Mouse (Mus musculus): Measurements from ENCODE around the gene Btnl1. TPM values are rescaled to one million over a fixed set of nuclear protein-coding genes. Genes with fewer than 3 reads are reported as not detected.
A peak's percentile ranks its signal among the peaks of the same experiment; 100 is the strongest.

The Btnl1 gene
- polyA plus RNA-seq, 1 experiment: not detected

DNA sequence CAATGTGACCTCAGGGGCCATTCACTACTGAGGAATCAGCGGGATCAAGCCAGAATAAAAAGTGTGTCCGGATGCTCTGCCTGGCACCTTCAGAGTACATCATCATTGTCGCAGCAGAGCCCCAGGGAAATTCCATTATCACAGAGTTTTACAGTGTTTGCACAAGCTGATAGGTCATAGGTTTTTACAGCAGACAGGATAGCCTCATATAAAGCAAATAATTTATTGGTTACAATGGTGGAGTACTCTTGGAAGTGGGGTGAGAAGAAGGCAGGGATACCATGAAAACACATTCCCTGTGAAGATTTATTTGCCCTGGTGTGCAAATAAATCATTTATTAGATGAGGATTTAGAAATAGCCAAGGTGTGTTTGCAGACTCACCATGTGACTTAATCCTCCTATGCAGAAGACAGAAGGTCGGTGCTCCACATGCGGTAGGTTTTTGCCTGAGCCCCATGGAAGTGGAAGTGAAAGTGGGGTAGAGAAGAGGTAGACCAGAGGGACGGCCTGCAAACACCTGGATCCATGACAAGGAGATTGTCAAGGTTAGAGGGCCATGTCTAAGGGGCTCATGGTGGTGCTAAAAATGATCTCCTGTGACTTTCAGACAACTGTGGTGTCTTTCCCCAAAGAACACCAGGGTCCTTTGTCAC is 3.8 kb upstream of the Btnl1 start:
- H3K27ac ChIP-seq (replicated peaks; ENCODE audit: low read depth, low read length): no peak overlapping the region
- H3K4me3 ChIP-seq (ENCODE audit: insufficient read depth, low read depth, low read length): no peak overlapping the region
- no peaks in the 10 kb centered on the region for H3K4me1 ChIP-seq (ENCODE audit: control insufficient read depth, insufficient read depth, insufficient read length, low read length)

DNA sequence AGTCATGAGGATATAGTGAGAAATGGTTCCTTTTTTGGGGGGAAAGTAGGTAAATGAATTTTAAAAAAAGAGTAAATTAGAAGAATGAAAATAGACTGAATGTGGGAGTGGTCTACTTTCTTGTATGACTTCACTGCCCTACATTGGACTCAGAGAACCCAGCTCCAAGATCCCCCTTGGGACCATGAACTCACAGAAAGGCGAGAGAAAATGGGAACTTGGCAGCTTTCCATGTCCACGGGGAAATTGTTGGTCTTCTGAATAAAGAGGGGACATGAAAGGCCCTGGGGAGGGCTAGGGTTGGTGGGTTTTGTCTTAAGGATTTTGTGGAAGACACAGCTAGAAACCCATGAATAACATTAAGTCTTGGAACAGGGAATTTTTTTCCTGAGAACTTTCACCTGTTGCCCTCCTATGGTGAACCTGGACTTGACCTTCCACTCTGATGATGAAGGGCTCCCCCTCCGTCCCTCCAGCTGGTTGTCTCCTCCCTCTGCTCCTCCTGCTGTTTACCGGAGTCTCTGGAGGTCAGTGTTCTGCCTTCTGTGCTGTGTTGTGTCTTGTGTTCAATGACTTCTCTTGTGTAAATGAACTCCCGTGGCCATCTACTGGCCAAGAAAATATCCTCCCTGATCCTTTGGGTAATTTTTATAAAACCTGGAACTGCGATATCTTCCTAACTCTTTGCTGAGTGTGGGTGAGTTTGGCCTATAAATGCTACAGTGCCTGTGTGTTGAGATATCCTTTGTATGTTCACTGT is 698 bp downstream of the Btnl1 start:
- Histone ChIP-seq H3K4me1 (ENCODE audit: control insufficient read depth, insufficient read depth, insufficient read length, low read length) (no peaks in the 10 kb centered on the region), H3K27ac (replicated peaks; ENCODE audit: low read depth, low read length) (no peak overlapping the region), H3K4me3 (ENCODE audit: insufficient read depth, low read depth, low read length) (no peak overlapping the region)

DNA sequence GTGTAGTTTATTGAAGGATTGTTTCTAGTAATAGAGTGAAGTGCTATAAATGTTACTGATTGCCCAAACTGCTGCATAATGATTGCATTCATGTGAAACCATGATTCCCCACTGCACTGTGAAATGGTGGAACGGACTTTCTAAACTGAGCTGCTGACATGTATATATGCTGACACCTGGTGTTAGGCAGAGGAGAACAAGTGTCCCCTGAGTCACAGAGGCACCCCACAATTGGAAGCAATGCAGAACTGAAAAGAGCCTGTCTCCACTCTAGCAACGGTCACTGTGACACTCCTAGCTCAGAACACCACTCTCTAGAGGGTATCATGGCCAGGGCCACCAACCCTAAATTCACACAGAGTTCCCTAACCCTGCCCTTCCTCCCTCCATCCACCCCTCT is 1.8 kb downstream of the Btnl1 start:
- no peak overlapping the region for H3K4me3 ChIP-seq (ENCODE audit: insufficient read depth, low read depth, low read length)
- H3K27ac ChIP-seq (replicated peaks; ENCODE audit: low read depth, low read length): no peak overlapping the region
- no peaks in the 10 kb centered on the region for H3K4me1 ChIP-seq (ENCODE audit: control insufficient read depth, insufficient read depth, insufficient read length, low read length)

DNA sequence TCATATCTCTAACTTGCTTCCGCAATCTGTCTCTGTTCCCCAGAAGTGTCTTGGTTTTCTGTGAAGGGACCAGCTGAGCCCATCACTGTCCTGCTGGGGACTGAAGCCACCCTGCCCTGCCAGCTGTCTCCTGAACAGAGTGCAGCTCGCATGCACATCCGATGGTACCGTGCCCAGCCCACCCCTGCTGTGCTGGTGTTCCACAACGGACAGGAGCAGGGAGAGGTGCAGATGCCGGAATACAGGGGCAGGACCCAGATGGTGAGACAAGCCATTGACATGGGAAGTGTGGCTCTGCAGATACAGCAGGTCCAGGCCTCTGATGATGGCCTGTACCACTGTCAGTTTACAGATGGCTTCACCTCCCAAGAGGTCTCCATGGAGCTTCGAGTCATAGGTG is 2.5 kb downstream of the Btnl1 start:
- Histone ChIP-seq H3K4me1 (ENCODE audit: control insufficient read depth, insufficient read depth, insufficient read length, low read length) (no peaks in the 10 kb centered on the region), H3K4me3 (ENCODE audit: insufficient read depth, low read depth, low read length) (no peak overlapping the region), H3K27ac (replicated peaks; ENCODE audit: low read depth, low read length) (no peak overlapping the region)

DNA sequence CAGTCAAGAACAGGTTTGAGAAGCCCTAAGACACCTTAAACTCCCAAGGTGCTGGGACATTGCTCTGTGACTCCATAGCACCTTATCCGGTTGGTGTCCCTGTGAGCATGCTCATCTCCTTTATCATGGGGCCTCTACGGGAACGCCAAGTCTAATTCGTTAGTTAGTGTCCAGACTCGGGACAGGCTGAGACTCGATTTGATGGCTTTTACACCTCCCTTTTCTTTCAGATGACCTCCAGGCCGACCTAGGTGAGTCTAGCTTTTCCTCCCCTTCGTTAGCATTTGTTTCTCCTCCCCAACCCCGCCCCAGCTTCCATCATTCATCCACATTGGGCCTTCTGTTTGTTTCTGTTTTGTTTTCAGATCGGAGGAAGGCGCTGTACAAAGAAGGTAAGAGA is 4.9 kb downstream of the Btnl1 start:
- Histone ChIP-seq H3K4me3 (ENCODE audit: insufficient read depth, low read depth, low read length) (no peak overlapping the region), H3K27ac (replicated peaks; ENCODE audit: low read depth, low read length) (no peak overlapping the region), H3K4me1 (ENCODE audit: control insufficient read depth, insufficient read depth, insufficient read length, low read length) (no peaks in the 10 kb centered on the region)

DNA sequence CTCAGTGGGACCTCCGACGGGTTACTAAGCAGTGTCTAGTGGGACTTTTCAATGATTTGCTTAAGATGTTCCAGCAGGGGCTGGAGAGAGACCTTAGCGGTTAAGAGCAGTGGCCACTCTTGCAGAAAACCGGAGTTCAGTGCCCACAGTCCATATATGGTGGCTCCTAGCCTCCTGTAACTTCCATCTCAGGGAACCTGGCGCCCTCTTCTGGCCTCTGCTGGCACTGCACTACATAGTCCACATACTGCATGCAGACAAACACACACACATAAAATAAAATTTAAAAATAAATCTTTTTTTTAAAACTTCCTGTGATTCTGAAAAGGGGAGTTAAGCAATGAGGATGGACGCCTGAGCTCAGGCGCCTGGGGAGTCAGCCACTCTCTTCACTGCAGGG is 6.3 kb downstream of the Btnl1 start:
- no peak overlapping the region for H3K4me3 ChIP-seq (ENCODE audit: insufficient read depth, low read depth, low read length)

DNA sequence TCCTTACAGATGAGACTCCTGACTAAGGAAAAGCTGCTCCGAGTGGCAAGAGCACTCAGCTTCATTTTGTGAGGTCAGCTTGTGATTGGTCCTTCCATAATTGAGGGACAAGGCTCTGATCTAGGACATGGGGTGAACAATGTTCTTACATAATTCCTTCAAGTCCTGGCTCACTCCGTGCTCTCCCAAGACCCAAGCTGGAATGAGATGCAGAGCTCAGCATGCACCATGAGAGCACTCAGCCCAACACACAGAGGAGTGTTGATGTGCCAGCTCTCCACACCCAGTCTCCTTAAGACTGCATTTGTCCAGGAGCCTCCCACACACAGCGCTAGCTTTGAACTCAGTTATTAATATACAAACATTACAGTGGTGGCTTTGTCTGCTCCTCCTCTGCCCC is 7.8 kb downstream of the Btnl1 start:
- Histone ChIP-seq H3K4me3 (ENCODE audit: insufficient read depth, low read depth, low read length) (no peak overlapping the region), H3K27ac (replicated peaks; ENCODE audit: low read depth, low read length) (no peak overlapping the region), H3K4me1 (ENCODE audit: control insufficient read depth, insufficient read depth, insufficient read length, low read length) (no peaks in the 10 kb centered on the region)

More for the DNA sequence above, 6.3 kb downstream of the Btnl1 start:
- H3K4me1 ChIP-seq (ENCODE audit: control insufficient read depth, insufficient read depth, insufficient read length, low read length): no peaks in the 10 kb centered on the region
- no peak overlapping the region for H3K27ac ChIP-seq (replicated peaks; ENCODE audit: low read depth, low read length)

DNA sequence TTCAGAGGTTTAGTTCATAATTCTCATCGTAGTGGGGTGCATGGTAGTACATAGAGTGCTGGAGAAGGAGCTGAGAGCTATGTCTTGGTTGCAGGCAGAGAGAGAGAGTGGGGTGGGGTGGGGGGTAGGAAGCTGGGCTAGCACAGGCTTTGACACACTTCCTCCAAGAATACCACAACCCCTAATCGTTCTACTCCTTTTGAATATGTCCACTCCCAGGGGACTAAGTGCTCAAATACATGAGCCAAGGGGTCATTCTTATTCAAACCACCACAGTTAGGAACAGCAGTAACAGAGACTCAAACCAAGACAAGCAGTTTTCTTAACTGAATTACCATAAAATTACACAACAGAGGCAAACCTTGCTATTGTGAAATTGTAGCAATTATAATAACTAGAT is 9.7 kb downstream of the Btnl1 start:
- Histone ChIP-seq H3K4me3 (ENCODE audit: insufficient read depth, low read depth, low read length) (no peak overlapping the region), H3K4me1 (ENCODE audit: control insufficient read depth, insufficient read depth, insufficient read length, low read length) (no peaks in the 10 kb centered on the region)

DNA sequence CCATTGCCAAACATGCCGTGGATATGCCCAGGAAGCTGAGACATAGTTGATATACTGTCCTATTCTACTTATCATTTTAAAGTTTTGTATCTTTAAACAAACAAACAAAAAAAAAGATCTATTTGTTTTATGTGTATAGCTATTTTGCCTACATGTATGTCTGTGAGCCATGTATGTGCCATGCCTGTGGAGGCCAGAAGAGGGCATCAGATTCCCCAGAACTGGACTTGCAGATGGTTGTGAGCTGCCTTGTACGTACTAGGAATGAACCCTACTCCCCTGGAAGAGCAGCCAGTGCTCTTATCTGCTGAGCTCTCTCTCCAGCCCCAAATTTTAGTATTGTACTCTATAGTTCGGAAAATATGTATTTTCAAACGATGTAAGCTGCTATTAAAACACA is 11.6 kb downstream of the Btnl1 start:
- no peaks in the 10 kb centered on the region for H3K4me1 ChIP-seq (ENCODE audit: control insufficient read depth, insufficient read depth, insufficient read length, low read length)
- H3K4me3 ChIP-seq (ENCODE audit: insufficient read depth, low read depth, low read length): no peak overlapping the region
- H3K27ac ChIP-seq (replicated peaks; ENCODE audit: low read depth, low read length): no peak overlapping the region

More for the DNA sequence above, 9.7 kb downstream of the Btnl1 start:
- H3K27ac ChIP-seq (replicated peaks; ENCODE audit: low read depth, low read length): no peak overlapping the region

DNA sequence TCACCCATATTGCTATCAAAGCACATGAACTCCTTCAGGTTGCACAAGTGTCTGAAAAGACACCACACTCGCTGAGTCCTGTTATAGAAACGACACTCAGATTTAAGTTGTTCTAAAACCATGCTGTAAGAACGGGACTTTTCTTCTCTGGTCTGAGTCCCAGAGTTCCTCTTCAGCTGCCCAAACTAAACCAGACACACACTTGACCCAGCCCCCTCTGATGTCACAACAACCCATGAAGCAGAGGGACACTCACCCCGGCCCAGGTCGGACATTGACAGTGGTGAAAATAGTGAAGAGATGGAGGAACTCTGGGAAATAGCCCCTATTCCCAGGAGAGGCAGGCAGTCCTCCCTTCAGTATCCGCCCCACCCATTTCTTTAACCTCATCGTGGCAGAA is 14.6 kb downstream of the Btnl1 start:
- H3K4me1 ChIP-seq (ENCODE audit: control insufficient read depth, insufficient read depth, insufficient read length, low read length): no peaks in the 10 kb centered on the region
- H3K27ac ChIP-seq (replicated peaks; ENCODE audit: low read depth, low read length): peak overlapping the region; percentile 51; the same call in 1 of the 2 replicates
- peak overlapping the region; percentile 56; the same call in 1 of the 2 replicates for H3K4me3 ChIP-seq (ENCODE audit: insufficient read depth, low read depth, low read length)

DNA sequence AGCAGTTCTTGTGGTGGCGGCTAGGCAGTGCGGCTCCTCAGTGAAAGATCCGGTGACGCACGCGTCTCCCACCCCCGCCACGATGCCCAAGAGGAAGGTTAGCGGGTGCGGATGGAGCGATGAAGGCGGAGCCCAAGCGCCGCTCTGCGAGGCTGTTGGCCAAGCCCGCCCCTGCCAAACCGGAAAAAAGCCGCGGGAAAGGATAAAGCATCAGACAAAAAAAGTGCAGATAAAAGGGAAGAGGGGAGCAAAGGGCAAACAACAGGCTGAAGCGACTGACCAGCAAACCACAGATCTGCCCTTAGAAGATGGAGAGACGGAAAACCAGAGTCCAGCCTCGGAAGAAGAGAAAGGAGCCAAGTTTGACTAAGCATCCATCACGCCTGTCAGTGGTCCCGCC is 15.4 kb downstream of the Btnl1 start:
- Histone ChIP-seq H3K27ac (replicated peaks; ENCODE audit: low read depth, low read length) (peak overlapping the region; percentile 51; the same call in 1 of the 2 replicates), H3K4me3 (ENCODE audit: insufficient read depth, low read depth, low read length) (peak overlapping the region; percentile 56), H3K4me1 (ENCODE audit: control insufficient read depth, insufficient read depth, insufficient read length, low read length) (no peaks in the 10 kb centered on the region)

DNA sequence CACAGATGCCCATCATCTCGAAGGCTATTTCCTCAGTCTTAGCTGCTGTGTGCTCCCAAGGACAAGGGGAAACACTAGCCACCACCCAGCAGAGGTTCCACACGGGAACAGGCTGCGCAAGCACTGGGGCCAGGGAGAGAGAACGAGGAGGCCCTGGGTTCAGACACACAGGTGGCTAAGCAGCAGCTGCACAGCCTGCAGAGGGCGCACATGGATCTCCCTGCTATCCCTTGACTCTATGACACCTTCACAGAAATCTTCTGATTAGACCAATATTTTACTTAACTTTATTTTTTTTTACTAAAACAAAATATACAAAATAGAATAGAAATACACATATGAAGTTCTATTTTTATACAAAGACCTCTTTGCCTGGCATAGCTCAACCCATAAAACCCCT is 20.4 kb downstream of the Btnl1 start:
- no peak overlapping the region for H3K4me3 ChIP-seq (ENCODE audit: insufficient read depth, low read depth, low read length)
- H3K4me1 ChIP-seq (ENCODE audit: control insufficient read depth, insufficient read depth, insufficient read length, low read length): no peaks in the 10 kb centered on the region
- no peak overlapping the region for H3K27ac ChIP-seq (replicated peaks; ENCODE audit: low read depth, low read length)

DNA sequence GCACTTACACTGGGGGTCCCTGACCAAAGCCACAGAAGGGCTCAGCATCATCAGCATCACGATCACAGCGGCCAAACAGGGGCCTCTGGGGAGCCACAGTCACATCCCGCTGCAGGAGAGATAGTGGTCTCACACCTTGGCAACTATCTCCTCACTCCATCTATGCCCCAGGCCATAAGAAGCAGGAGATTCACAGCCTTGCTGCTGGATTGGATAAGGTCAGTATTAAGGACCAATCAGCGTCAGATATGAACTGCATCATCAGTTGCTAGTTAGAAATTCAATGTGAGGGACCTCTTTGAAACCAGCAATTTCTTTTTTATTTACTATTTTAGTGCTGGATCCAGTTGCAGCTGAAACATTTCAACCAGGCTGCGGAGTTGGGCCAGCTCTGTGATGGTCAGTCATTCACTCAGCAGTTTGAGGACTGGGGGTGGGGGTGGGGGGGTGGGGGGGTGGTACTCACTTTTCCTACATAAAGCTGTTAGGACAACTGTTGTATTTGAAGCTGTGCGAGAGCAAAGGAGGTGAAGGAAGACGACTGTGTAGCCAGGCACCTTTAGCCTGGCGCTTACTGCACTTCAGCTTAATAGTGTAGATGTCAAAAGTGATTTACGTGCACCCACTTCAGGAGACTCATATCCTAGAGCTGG is 21.3 kb downstream of the Btnl1 start:
- Histone ChIP-seq H3K4me1 (ENCODE audit: control insufficient read depth, insufficient read depth, insufficient read length, low read length) (no peaks in the 10 kb centered on the region), H3K4me3 (ENCODE audit: insufficient read depth, low read depth, low read length) (0 out of 2 replicates have a peak overlapping the region, but pooled peaks have one; percentile 12), H3K27ac (replicated peaks; ENCODE audit: low read depth, low read length) (no peak overlapping the region)

DNA sequence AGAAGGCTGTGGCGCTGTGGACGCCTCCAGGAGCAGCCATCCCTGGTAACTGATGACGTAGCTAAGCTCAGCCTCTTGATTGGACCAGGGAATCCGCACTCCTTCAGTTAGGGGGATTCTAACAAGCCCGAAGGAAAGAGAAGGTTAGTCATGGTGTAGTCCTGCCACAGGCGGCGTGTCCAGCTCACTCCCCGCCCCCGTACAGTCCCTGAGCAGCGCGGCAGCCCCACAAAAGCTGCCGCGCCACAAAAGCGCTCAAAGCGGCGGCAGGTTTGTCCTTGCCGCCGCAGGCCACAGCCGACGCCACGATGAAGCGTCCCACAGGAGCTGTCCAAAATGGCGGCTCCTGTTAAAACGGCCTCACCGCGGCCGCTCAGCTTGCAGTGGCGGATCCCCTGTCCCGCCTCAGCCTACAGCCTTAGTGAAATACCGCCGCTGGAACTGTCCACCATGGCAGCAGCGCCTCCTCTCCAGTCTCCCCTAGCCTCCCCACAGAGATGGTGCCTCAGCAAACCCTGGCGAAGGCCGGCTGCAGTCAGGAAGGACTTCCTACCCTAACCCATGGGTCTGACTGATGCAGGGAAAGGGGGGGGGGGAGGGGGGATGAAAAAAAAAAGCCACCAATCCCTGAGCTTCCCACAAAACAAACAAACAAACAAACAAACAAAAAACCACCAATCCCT is 21.9 kb downstream of the Btnl1 start, which contains the start of gene BC051142:
Gene BC051142 (plus strand): TSS at position 110 of the 683 bp plus-strand sequence.
- H3K27ac ChIP-seq (replicated peaks; ENCODE audit: low read depth, low read length): peak within 1 kb of the TSS; percentile 50
- no peaks in the 10 kb centered on the region for H3K4me1 ChIP-seq (ENCODE audit: control insufficient read depth, insufficient read depth, insufficient read length, low read length)
- peak within 1 kb of the TSS; percentile 66 for H3K4me3 ChIP-seq (ENCODE audit: insufficient read depth, low read depth, low read length)

DNA sequence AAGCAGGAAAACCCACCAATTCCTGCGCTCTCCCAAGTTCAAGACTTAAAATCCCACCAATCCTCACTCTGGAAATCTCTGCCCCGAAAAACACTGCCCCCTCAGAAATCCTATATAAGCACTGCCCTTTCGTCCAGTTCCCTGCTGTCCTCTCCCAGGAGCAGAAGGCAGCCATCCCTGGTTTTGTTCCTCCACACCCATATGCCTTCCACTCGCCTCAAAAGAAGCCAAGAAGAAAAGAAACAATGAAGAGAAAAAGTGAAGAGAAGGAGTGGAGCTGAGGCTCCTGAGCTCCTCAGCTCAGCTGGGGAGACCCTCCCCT is 22.4 kb downstream of the Btnl1 start:
- Histone ChIP-seq H3K4me3 (ENCODE audit: insufficient read depth, low read depth, low read length) (no peak overlapping the region), H3K27ac (replicated peaks; ENCODE audit: low read depth, low read length) (no peak overlapping the region), H3K4me1 (ENCODE audit: control insufficient read depth, insufficient read depth, insufficient read length, low read length) (no peaks in the 10 kb centered on the region)

Measured in brown adipose tissue, adult 24 weeks (tissue).